Mouse (Mus musculus) cerebellum, adult 2 months (tissue): ENCODE measurements around the gene Rnf214.

Experiments
- CTCF ChIP-seq: fragments of 200-500 bp; IDR thresholded peaks from 2 replicates; pipeline ENCODE4 v1.5.1; 2011; ENCODE audit warnings: low read depth, mild to moderate bottlenecking, control low read depth, low read length, moderate library complexity, borderline replicate concordance; ENCODE audit not compliant: insufficient read depth
- POLR2A ChIP-seq: fragments of 200-500 bp; IDR thresholded peaks from 2 replicates; pipeline ENCODE4 v1.6.1; 2011; ENCODE audit warnings: low read length, control low read depth, borderline replicate concordance; ENCODE audit not compliant: insufficient read depth

DNA sequence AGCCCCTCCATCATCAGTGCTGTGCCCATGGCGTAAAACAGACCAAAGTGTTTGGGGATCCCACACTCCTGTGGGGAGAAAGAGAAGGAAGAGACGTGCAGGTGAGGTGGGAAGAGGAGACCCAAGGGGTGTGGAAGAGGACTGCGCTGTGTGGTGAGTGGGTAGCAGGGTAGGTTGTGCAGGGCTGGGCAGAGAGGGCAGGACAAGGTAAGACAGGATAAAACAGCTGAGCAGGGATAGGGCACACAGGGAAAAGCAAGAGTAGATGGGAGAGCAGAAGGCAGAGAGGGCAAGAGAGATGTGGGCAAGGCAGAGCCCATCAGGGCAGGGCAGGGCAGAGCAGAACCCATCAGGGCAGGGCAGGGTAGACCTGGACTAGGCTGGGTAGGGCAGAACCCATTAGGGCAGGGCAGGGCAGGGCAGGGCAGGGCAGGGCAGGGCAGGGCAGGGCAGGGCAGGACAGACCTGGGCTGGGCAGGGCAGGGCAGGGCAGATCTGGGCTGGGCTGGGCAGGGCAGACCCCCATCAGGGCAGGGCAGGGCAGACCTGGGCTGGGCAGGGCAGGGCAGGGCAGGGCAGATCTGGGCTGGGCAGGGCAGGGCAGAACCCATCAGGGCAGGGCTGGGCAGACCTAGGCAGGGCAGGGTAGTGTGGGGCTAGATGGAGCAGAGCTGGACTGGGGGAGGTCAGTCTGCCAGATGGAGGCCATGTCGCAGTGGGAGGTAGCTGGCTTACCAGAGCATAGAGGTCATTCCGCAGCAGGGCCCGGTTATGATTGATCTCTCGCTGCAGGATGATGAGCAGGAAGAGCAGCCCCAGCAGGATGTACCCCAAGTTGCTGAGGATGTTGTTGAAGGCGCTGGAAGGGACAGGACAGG lies 37.2 kb upstream of the Rnf214 start:
- TF ChIP-seq CTCF, result no peak
- TF ChIP-seq POLR2A, result no peak
